Mouse (Mus musculus) cerebellum, adult 2 months (tissue): ENCODE measurements at regions not wholly inside any gene's neighbourhood (a gene's known extent, or its start where the extent isn't known, plus 50 kb on each side); places are given as distances from the start of the nearest gene placed in this dataset.

Source experiments
- DNase-seq, 2 experiments: peaks; one replicate each; pipeline ENCODE4 v3.0.0; 2021
- H3K27ac ChIP-seq: fragments of 200-500 bp; 2 replicates; pipeline ENCODE4 v1.5.1; 2012; ENCODE audit warnings: low read length, control low read depth, inconsistent platforms; ENCODE audit not compliant: insufficient read depth
- H3K27me3 ChIP-seq: fragments of 200-500 bp; 2 replicates; pipeline ENCODE4 v1.6.1; 2012; ENCODE audit warnings: inconsistent platforms, mild to moderate bottlenecking, low read length, moderate library complexity; ENCODE audit not compliant: control insufficient read depth, insufficient read depth
- H3K4me1 ChIP-seq: fragments of 200-500 bp; 2 replicates; pipeline ENCODE4 v1.6.1; 2011; ENCODE audit warnings: low read length; ENCODE audit not compliant: control insufficient read depth, insufficient read depth
- H3K4me3 ChIP-seq: fragments of 200-500 bp; replicated peaks from 2 replicates; pipeline ENCODE3; 2011; ENCODE audit warnings: mild to moderate bottlenecking, low read depth, low read length, control low read depth; ENCODE audit not compliant: insufficient read depth
- CTCF ChIP-seq: fragments of 200-500 bp; IDR thresholded peaks from 2 replicates; pipeline ENCODE4 v1.5.1; 2011; ENCODE audit warnings: low read depth, mild to moderate bottlenecking, control low read depth, low read length, moderate library complexity, borderline replicate concordance; ENCODE audit not compliant: insufficient read depth
- POLR2A ChIP-seq: fragments of 200-500 bp; IDR thresholded peaks from 2 replicates; pipeline ENCODE4 v1.6.1; 2011; ENCODE audit warnings: low read length, control low read depth, borderline replicate concordance; ENCODE audit not compliant: insufficient read depth
- WGBS: fragments of 180-500 bp; shearing (Covaris S2); methylation state at CpG from one replicate; pipeline ENCODE4 v1.1.7; 2018; 5-methylcytosine and 5-hydroxymethylcytosine counted together

- no peak for DNase-seq
Measured at GRCm38 (mm10) chr8:59499618-59500017, 587.2 kb upstream of the Galntl6 start.

GRCm38 (mm10) chr8:59491392-59491791, 579.0 kb upstream of the Galntl6 start:
- Histone ChIP-seq H3K4me1 (no peaks in the 10 kb centered on the region), H3K27ac (no peak overlapping the region), H3K4me3 (no peak overlapping the region), H3K27me3 (no peaks in the 10 kb centered on the region)
- DNase-seq, result no peak
- no peak for TF ChIP-seq POLR2A
- TF ChIP-seq CTCF, result no peak

More at GRCm38 (mm10) chr8:59499618-59500017, 587.2 kb upstream of the Galntl6 start:
- WGBS, result 87% methylated on average over 1 of the region's 1 CpGs
- TF ChIP-seq CTCF (no peak), POLR2A (no peak)
- Histone ChIP-seq H3K27ac (no peak overlapping the region), H3K4me1 (no peaks in the 10 kb centered on the region), H3K4me3 (no peak overlapping the region), H3K27me3 (no peaks in the 10 kb centered on the region)

GRCm38 (mm10) chr8:59478257-59478656, 565.8 kb upstream of the Galntl6 start:
- no peaks in the 10 kb centered on the region for H3K27me3 ChIP-seq
- no peak overlapping the region for H3K27ac ChIP-seq
- TF ChIP-seq POLR2A (no peak), CTCF (no peak)
- no peak overlapping the region for H3K4me3 ChIP-seq
- no peaks in the 10 kb centered on the region for H3K4me1 ChIP-seq
- 28% methylated on average over 3 of the region's 3 CpGs for WGBS
- DNase-seq, result no peak

- H3K4me3 ChIP-seq, result no peak overlapping the region
Measured at GRCm38 (mm10) chr8:59474195-59474594, 561.8 kb upstream of the Galntl6 start.

GRCm38 (mm10) chr8:59448622-59449021, 536.2 kb upstream of the Galntl6 start:
- no peak overlapping the region for H3K27ac ChIP-seq
- no peaks in the 10 kb centered on the region for H3K27me3 ChIP-seq
- no peak for DNase-seq
- TF ChIP-seq CTCF, result no peak
- TF ChIP-seq POLR2A, result no peak
- WGBS, result 75% methylated on average over 4 of the region's 4 CpGs
- no peak overlapping the region for H3K4me3 ChIP-seq
- H3K4me1 ChIP-seq, result no peaks in the 10 kb centered on the region

More at GRCm38 (mm10) chr8:59474195-59474594, 561.8 kb upstream of the Galntl6 start:
- TF ChIP-seq POLR2A, result no peak
- no peak for TF ChIP-seq CTCF
- Histone ChIP-seq H3K27ac (no peak overlapping the region), H3K4me1 (no peaks in the 10 kb centered on the region), H3K27me3 (no peaks in the 10 kb centered on the region)
- no peak for DNase-seq
- 86% methylated on average over 1 of the region's 1 CpGs for WGBS

GRCm38 (mm10) chr8:59403659-59404058, 491.2 kb upstream of the Galntl6 start:
- no peaks in the 10 kb centered on the region for H3K27me3 ChIP-seq
- TF ChIP-seq CTCF, result no peak
- TF ChIP-seq POLR2A, result no peak
- no peaks in the 10 kb centered on the region for H3K4me1 ChIP-seq
- H3K4me3 ChIP-seq, result no peak overlapping the region
- H3K27ac ChIP-seq, result no peak overlapping the region
- no peak for DNase-seq

GRCm38 (mm10) chr8:59389706-59390105, 477.3 kb upstream of the Galntl6 start:
- H3K4me1 ChIP-seq, result no peaks in the 10 kb centered on the region
- no peaks in the 10 kb centered on the region for H3K27me3 ChIP-seq
- TF ChIP-seq POLR2A, result no peak
- TF ChIP-seq CTCF, result no peak
- no peak overlapping the region for H3K27ac ChIP-seq
- no peak for DNase-seq
- no peak overlapping the region for H3K4me3 ChIP-seq
- 71% methylated on average over 1 of the region's 1 CpGs for whole genome bisulfite sequencing

GRCm38 (mm10) chr8:59384711-59385110, 472.3 kb upstream of the Galntl6 start:
- DNase-seq, result no peak
- TF ChIP-seq POLR2A (no peak), CTCF (no peak)
- Histone ChIP-seq H3K27ac (no peak overlapping the region), H3K4me3 (no peak overlapping the region), H3K27me3 (no peaks in the 10 kb centered on the region), H3K4me1 (no peaks in the 10 kb centered on the region)
- WGBS, result 45% methylated on average over 1 of the region's 1 CpGs
